Mouse (Mus musculus) testis, adult 2 months (tissue): ENCODE measurements at regions not wholly inside any gene's neighbourhood (a gene's known extent, or its start where the extent isn't known, plus 50 kb on each side); places are given as distances from the start of the nearest gene placed in this dataset.

ENCODE experiments used
- CTCF ChIP-seq: fragments of 200-500 bp; IDR thresholded peaks from 2 replicates; pipeline ENCODE4 v1.5.1; 2012; ENCODE audit warnings: low read depth, mild to moderate bottlenecking, inconsistent platforms, low read length, moderate library complexity; ENCODE audit not compliant: control insufficient read depth, insufficient read depth, insufficient replicate concordance
- POLR2A ChIP-seq: fragments of 200-500 bp; IDR thresholded peaks from 2 replicates; pipeline ENCODE4 v1.6.1; 2012; ENCODE audit warnings: low read depth, mild to moderate bottlenecking, inconsistent platforms, low read length, moderate library complexity; ENCODE audit not compliant: control insufficient read depth

- no peak for TF ChIP-seq CTCF
- TF ChIP-seq POLR2A, result no peak
These were observed 514.7 kb upstream of the Ddx18 start for GRCm38 (mm10) chr1:122082481-122082880.
